Mouse (Mus musculus) liver, adult 2 months (tissue): Measurements from ENCODE around the gene Actr10. TPM values are rescaled to one million over a fixed set of nuclear protein-coding genes. Genes with fewer than 3 reads are reported as not detected.

Source experiments
- DNase-seq: peaks from one replicate; pipeline ENCODE4 v3.0.0-alpha.2; 2011; ENCODE audit warnings: low read depth, low spot score; ENCODE audit errors: extremely low read depth
- H3K27ac ChIP-seq: fragments of 200-500 bp; replicated peaks from 2 replicates; pipeline ENCODE4 v1.5.1; 2012; ENCODE audit warnings: low read depth, mild to moderate bottlenecking, control low read depth, inconsistent platforms, low read length; ENCODE audit not compliant: insufficient read depth
- H3K27me3 ChIP-seq: fragments of 200-500 bp; 2 replicates; pipeline ENCODE4 v1.6.1; 2012; ENCODE audit warnings: mild to moderate bottlenecking, moderate library complexity, low read length, inconsistent platforms; ENCODE audit not compliant: control insufficient read depth, insufficient read depth
- H3K36me3 ChIP-seq: fragments of 200-500 bp; 2 replicates; pipeline ENCODE4 v1.6.1; 2012; ENCODE audit warnings: low read length, inconsistent platforms; ENCODE audit not compliant: control insufficient read depth, insufficient read depth
- H3K4me1 ChIP-seq: fragments of 200-500 bp; 2 replicates; pipeline ENCODE4 v1.6.1; 2011; ENCODE audit warnings: low read length; ENCODE audit not compliant: control insufficient read depth, insufficient read depth
- H3K4me3 ChIP-seq: fragments of 200-500 bp; 2 replicates; pipeline ENCODE4 v1.5.1; 2011; ENCODE audit warnings: low read depth, mild to moderate bottlenecking, control low read depth, low read length, moderate library complexity; ENCODE audit not compliant: insufficient read depth
- H3K79me2 ChIP-seq: fragments of 200-500 bp; 2 replicates; pipeline ENCODE4 v1.6.1; 2012; ENCODE audit warnings: inconsistent platforms, mild to moderate bottlenecking, low read length, moderate library complexity; ENCODE audit not compliant: control insufficient read depth, insufficient read depth
- H3K9ac ChIP-seq: fragments of 200-500 bp; 2 replicates; pipeline ENCODE4 v1.6.1; 2012; ENCODE audit warnings: low read depth, mild to moderate bottlenecking, control low read depth, inconsistent platforms, low read length
- CTCF ChIP-seq: fragments of 200-500 bp; IDR thresholded peaks from 2 replicates; pipeline ENCODE4 v1.5.1; 2011; ENCODE audit warnings: low read depth, low read length, control low read depth
- POLR2A ChIP-seq: fragments of 200-500 bp; IDR thresholded peaks from 2 replicates; pipeline ENCODE4 v1.6.1; 2011; ENCODE audit warnings: low read length, control low read depth; ENCODE audit not compliant: insufficient read depth; ENCODE audit errors: extremely low read depth
- WGBS: fragments of 180-500 bp; shearing (Covaris S2); methylation state at CpG from one replicate; pipeline ENCODE4 v1.1.7; 2018; 5-methylcytosine and 5-hydroxymethylcytosine counted together
- polyA plus RNA-seq: library from polyadenylated mRNA; depleted of rRNA; stranded (reverse); fragments of >200 nt; gene quantifications from 2 replicates; pipeline ENCODE4 v1.2.3, GENCODE M21; 2012
- total RNA-seq: library from RNA; depleted of rRNA; stranded (reverse); fragments of >200 nt; gene quantifications from 2 replicates; pipeline ENCODE4 v1.2.3, GENCODE M21; 2014

Gene Actr10
- total and polyA plus RNA-seq, 2 experiments = 17.3 to 26.8 TPM

DNA sequence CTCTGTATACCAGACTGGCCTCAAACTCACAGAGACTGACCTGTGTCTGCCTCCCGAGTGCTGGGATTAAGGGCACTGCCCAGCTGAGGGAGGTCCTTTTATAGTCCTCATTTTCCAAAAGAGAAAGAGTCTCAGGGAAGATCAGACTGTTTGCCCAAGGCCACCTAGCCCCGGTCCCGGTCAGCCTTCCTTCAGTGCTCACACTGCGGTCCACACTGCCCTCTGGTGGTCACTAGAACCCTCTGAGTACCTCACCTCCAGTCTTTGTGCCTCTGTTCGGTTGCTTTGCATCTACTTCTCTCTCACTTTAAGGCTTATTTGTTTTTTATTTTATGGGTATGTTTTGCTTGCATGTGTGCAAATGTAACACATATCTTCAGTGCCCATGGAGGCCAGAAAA lies 26.6 kb upstream of the Actr10 start:
- H3K79me2 ChIP-seq = no peaks in the 10 kb centered on the region
- WGBS = 9% methylated on average over 5 of the region's 5 CpGs
- no peaks in the 10 kb centered on the region for H3K4me1 ChIP-seq
- DNase-seq = peak; percentile 49
- H3K27me3 ChIP-seq = no peaks in the 10 kb centered on the region
- no peak overlapping the region for H3K9ac ChIP-seq
- TF ChIP-seq POLR2A = no peak
- peak; percentile 96 for TF ChIP-seq CTCF
- no peaks in the 10 kb centered on the region for H3K36me3 ChIP-seq
- H3K27ac ChIP-seq = no peak overlapping the region
- H3K4me3 ChIP-seq = no peak overlapping the region

- H3K4me1 ChIP-seq = no peaks in the 10 kb centered on the region
- no peaks in the 10 kb centered on the region for H3K79me2 ChIP-seq
- H3K36me3 ChIP-seq = no peaks in the 10 kb centered on the region
- no peak for TF ChIP-seq POLR2A
- no peak for TF ChIP-seq CTCF
- no peaks in the 10 kb centered on the region for H3K27me3 ChIP-seq
- H3K27ac ChIP-seq = no peak overlapping the region
- no peak for DNase-seq
- no peak overlapping the region for H3K9ac ChIP-seq
- H3K4me3 ChIP-seq = no peak overlapping the region
- 64% methylated on average over 17 of the region's 17 CpGs for WGBS
Measured at GRCm38 (mm10) chr12:70911676-70912379, 25.8 kb upstream of the Actr10 start.

DNA sequence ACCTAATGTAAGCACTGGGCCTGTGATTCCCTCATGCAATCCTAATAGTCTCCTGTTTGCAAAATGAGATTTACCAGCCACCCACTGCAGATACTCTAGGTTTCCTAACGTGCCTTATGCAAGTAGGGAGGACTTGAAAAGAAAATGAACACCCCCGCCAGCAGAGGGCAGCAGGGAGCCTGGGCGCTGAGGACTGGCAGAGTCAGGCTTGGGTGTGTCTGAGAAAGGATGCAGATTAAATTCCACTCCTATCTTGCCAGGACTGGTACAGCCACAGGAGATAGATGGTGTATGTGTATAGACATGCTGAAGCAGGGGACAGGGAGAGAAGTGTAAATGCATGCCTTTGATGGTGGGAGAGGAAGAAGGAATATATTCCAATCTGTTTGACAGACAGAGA lies 24.2 kb upstream of the Actr10 start:
- no peaks in the 10 kb centered on the region for H3K79me2 ChIP-seq
- H3K36me3 ChIP-seq = no peaks in the 10 kb centered on the region
- H3K4me1 ChIP-seq = no peaks in the 10 kb centered on the region
- 23% methylated on average over 3 of the region's 3 CpGs for WGBS
- no peaks in the 10 kb centered on the region for H3K27me3 ChIP-seq
- TF ChIP-seq CTCF = peak; percentile 91
- TF ChIP-seq POLR2A = no peak
- peak; percentile 69 for DNase-seq
- no peak overlapping the region for H3K4me3 ChIP-seq
- H3K9ac ChIP-seq = no peak overlapping the region
- H3K27ac ChIP-seq = no peak overlapping the region

- no peak overlapping the region for H3K27ac ChIP-seq
- no peaks in the 10 kb centered on the region for H3K4me1 ChIP-seq
- TF ChIP-seq CTCF (no peak), POLR2A (no peak)
- H3K9ac ChIP-seq = no peak overlapping the region
- H3K27me3 ChIP-seq = no peaks in the 10 kb centered on the region
- H3K36me3 ChIP-seq = no peaks in the 10 kb centered on the region
- peak; percentile 31 for DNase-seq
- H3K4me3 ChIP-seq = no peak overlapping the region
- whole genome bisulfite sequencing = 41% methylated on average over 11 of the region's 11 CpGs
- H3K79me2 ChIP-seq = no peaks in the 10 kb centered on the region
Measured at GRCm38 (mm10) chr12:70914387-70914786, 23.3 kb upstream of the Actr10 start.

GRCm38 (mm10) chr12:70929781-70930180 lies 7.9 kb upstream of the Actr10 start:
- H3K9ac ChIP-seq = no peak overlapping the region
- H3K4me3 ChIP-seq = no peak overlapping the region
- no peak overlapping the region for H3K27ac ChIP-seq
- 62% methylated on average over 4 of the region's 4 CpGs for WGBS
- no peaks in the 10 kb centered on the region for H3K79me2 ChIP-seq
- no peak for TF ChIP-seq CTCF
- TF ChIP-seq POLR2A = no peak
- H3K27me3 ChIP-seq = no peaks in the 10 kb centered on the region
- H3K4me1 ChIP-seq = no peaks in the 10 kb centered on the region
- no peaks in the 10 kb centered on the region for H3K36me3 ChIP-seq
- DNase-seq = no peak

DNA sequence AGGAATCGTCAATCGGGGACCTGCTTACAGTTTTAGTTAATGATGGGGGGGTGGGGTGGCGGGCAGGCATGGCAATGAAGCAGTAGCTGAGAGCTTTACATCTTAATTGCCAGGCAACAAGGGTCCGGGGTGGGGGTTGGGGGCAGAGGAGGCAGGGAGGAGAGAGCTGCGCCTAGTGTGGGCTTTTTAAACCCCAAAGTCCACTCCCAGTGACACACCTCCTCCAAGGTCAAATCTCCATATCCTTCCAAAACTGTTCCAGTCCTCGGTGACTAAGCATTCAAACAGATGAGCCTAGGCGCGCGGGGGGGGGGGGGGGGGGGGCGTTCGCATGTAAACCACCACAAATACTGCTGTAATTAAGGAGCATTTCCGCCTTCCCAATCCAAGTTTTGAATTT lies 507 bp upstream of the Actr10 start:
- no peak for DNase-seq
- TF ChIP-seq POLR2A (no peak), CTCF (no peak)
- no peaks in the 10 kb centered on the region; the same call in 1 of the 2 replicates for H3K36me3 ChIP-seq
- 25% methylated on average over 12 of the region's 12 CpGs for WGBS
- H3K9ac ChIP-seq = peak overlapping the region; percentile 75
- H3K4me1 ChIP-seq = peaks cover 2% of the 10 kb centered on the region; the same call in 1 of the 2 replicates
- H3K4me3 ChIP-seq = peak overlapping the region; percentile 95
- no peaks in the 10 kb centered on the region for H3K27me3 ChIP-seq
- peak overlapping the region; percentile 78 for H3K27ac ChIP-seq
- peaks cover 8% of the 10 kb centered on the region for H3K79me2 ChIP-seq
